ENCODE assay signal across 9 mouse cellular contexts in the genomic region with DNA sequence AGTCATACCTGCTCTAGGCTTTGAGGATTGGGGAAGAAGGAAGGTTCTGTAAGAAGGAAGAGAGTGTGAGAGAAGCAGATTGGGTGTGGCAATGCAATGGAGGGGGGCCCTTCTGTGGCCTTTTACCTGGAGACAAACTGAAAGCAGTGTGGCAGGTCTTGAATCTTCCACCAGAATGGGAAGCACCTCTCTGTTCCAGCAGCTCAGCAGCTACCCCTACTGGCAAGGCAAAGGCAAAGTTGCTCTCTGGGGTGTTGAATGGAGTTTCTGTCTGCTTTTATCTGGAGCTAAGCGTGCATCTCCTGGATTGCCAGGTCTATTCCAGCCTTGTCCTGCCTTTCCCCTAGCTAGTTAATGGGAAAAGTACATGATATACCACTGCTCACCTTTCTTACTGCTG.
DNase-seq lines count a peak whose midpoint lies in the region; ATAC-seq and TF ChIP-seq lines count a peak whose summit lies in the region.
"Had no signal": no experiment of that assay in that cellular context is flagged by ENCODE, and none has a peak within 500 bp of the region (broad histone marks: within the 10 kb centered on the region; RNA-seq: fewer than 3 reads in every experiment).

No protein-coding gene starts in this region.

- no peak for ATAC-seq in hindbrain, embryonic 11.5 days (ENCODE audit: low FRiP score)
- no peak for ATAC-seq in hindbrain, embryonic 16.5 days
- ATAC-seq in intestine, embryonic 15.5 days: peak; percentile 74

- no peak overlapping the region for H3K9ac ChIP-seq in hindbrain, embryonic 11.5 days (ENCODE audit: low read depth, low read length)
- H3K9ac ChIP-seq in hindbrain, embryonic 16.5 days (ENCODE audit: low read depth, low read length): no peak overlapping the region
- no peak overlapping the region for H3K9ac ChIP-seq in intestine, embryonic 15.5 days

- H3K4me2 ChIP-seq in hindbrain, embryonic 11.5 days (replicated peaks; ENCODE audit: low read depth, low read length): no peak overlapping the region
- no peak overlapping the region for H3K4me2 ChIP-seq in hindbrain, embryonic 16.5 days (ENCODE audit: low read length)
- H3K4me2 ChIP-seq in intestine, embryonic 15.5 days (replicated peaks): no peak overlapping the region

- WGBS in hindbrain, embryonic 11.5 days: 21% methylated on average over 1 of the region's 1 CpGs
- 44% methylated on average over 1 of the region's 1 CpGs for WGBS in hindbrain, embryonic 16.5 days
- WGBS in bone marrow, adult 2 months: 35% methylated on average over 1 of the region's 1 CpGs
- WGBS in intestine, embryonic 15.5 days: 44% methylated on average over 1 of the region's 1 CpGs

- intact Hi-C loops in left cerebral cortex, postnatal 10 days (cut with DNase I): loop anchor here (10.0 kb wide), 1 partner anchor 546 kb away; the partner anchor contains the start of gene Pthlh

- no peaks in the 10 kb centered on the region for H3K4me1 ChIP-seq in hindbrain, embryonic 11.5 days (replicated peaks; ENCODE audit: control insufficient read depth, insufficient read depth, low read length)
- no peaks in the 10 kb centered on the region for H3K4me1 ChIP-seq in hindbrain, embryonic 16.5 days (ENCODE audit: control insufficient read depth, insufficient read depth, low read depth, low read length)
- no peaks in the 10 kb centered on the region for H3K4me1 ChIP-seq in bone marrow, adult 2 months (ENCODE audit: control insufficient read depth, insufficient read depth, low read length)
- H3K4me1 ChIP-seq in embryonic fibroblast, embryonic 13.5 days (ENCODE audit: control insufficient read depth, insufficient read depth, low read length): no peaks in the 10 kb centered on the region
- H3K4me1 ChIP-seq in intestine, embryonic 15.5 days (replicated peaks): 0 out of 2 replicates have a peak, but pooled peaks cover 3% of the 10 kb centered on the region

- peak; percentile 58 for TF ChIP-seq CTCF in bone marrow, adult 2 months (IDR thresholded peaks at IDR 0.05; ENCODE audit: control insufficient read depth, insufficient read depth, low read length)
- TF ChIP-seq CTCF in embryonic fibroblast, embryonic 13.5 days (IDR thresholded peaks at IDR 0.05; ENCODE audit: borderline replicate concordance, insufficient read depth, low read length): peak; percentile 89

- TF ChIP-seq POLR2A in bone marrow, adult 2 months (IDR thresholded peaks at IDR 0.05; ENCODE audit: borderline replicate concordance, control insufficient read depth, low read depth, low read length): no peak
- TF ChIP-seq POLR2A in embryonic fibroblast, embryonic 13.5 days (IDR thresholded peaks at IDR 0.05; ENCODE audit: low read depth, low read length): no peak

- H3K36me3 ChIP-seq in hindbrain, embryonic 11.5 days (ENCODE audit: control insufficient read depth, insufficient read depth, low read length): no peaks in the 10 kb centered on the region
- H3K36me3 ChIP-seq in hindbrain, embryonic 16.5 days (ENCODE audit: control insufficient read depth, insufficient read depth, low read length): no peaks in the 10 kb centered on the region
- no peaks in the 10 kb centered on the region for H3K36me3 ChIP-seq in intestine, embryonic 15.5 days

- no peak overlapping the region for H3K4me3 ChIP-seq in hindbrain, embryonic 11.5 days (ENCODE audit: low read depth, low read length)
- no peak overlapping the region for H3K4me3 ChIP-seq in hindbrain, embryonic 16.5 days (ENCODE audit: low read length)
- no peak overlapping the region for H3K4me3 ChIP-seq in bone marrow, adult 2 months (replicated peaks; ENCODE audit: control insufficient read depth, low read depth, low read length)
- H3K4me3 ChIP-seq in embryonic fibroblast, embryonic 13.5 days (ENCODE audit: insufficient read depth, low read length): no peak overlapping the region
- no peak overlapping the region for H3K4me3 ChIP-seq in intestine, embryonic 15.5 days (replicated peaks)

- no peaks in the 10 kb centered on the region for H3K9me3 ChIP-seq in hindbrain, embryonic 11.5 days (ENCODE audit: control insufficient read depth, low read length)
- H3K9me3 ChIP-seq in hindbrain, embryonic 16.5 days (ENCODE audit: control insufficient read depth, low read length): no peaks in the 10 kb centered on the region
- H3K9me3 ChIP-seq in intestine, embryonic 15.5 days: no peaks in the 10 kb centered on the region

- H3K27ac ChIP-seq in hindbrain, embryonic 11.5 days (ENCODE audit: low read depth, low read length): no peak overlapping the region
- no peak overlapping the region for H3K27ac ChIP-seq in hindbrain, embryonic 16.5 days (ENCODE audit: low read depth, low read length)
- H3K27ac ChIP-seq in bone marrow, adult 2 months (ENCODE audit: control insufficient read depth, insufficient read depth, low read depth, low read length, poor library complexity): no peak overlapping the region
- H3K27ac ChIP-seq in embryonic fibroblast, embryonic 13.5 days (ENCODE audit: insufficient read depth, low read length): no peak overlapping the region
- H3K27ac ChIP-seq in intestine, embryonic 15.5 days: no peak overlapping the region
- H3K27ac ChIP-seq: macrophage had no signal

- H3K27me3 ChIP-seq in hindbrain, embryonic 11.5 days (ENCODE audit: control insufficient read depth, insufficient read depth, low read length): no peaks in the 10 kb centered on the region
- no peaks in the 10 kb centered on the region for H3K27me3 ChIP-seq in hindbrain, embryonic 16.5 days (replicated peaks; ENCODE audit: control insufficient read depth, insufficient read depth, low read length)
- H3K27me3 ChIP-seq in intestine, embryonic 15.5 days (replicated peaks): 0 out of 2 replicates have a peak, but pooled peaks cover 2% of the 10 kb centered on the region

- DNase-seq in hindbrain, embryonic 11.5 days (ENCODE audit: low spot score): peak; percentile 51
- DNase-seq in left cerebral cortex, postnatal 10 days (ENCODE audit: extremely low spot score in 1 of 2, low spot score in 2 of 2): peak; percentile 35 to 74
- peak; percentile 56 for DNase-seq in ovary, adult 18-20 months (ENCODE audit: low spot score)
- peak; percentile 72 for DNase-seq in urinary bladder, postnatal 25 days (ENCODE audit: low spot score)
